Mouse (Mus musculus) limb, embryonic 11.5 days (tissue): Measurements from ENCODE around the gene Socs4. TPM values are rescaled to one million over a fixed set of nuclear protein-coding genes. Genes with fewer than 3 reads are reported as not detected.

ENCODE experiments used
- ATAC-seq: fragments of 200-750 bp; cut with Nextera tagmentation; 2 replicates; pipeline ENCODE4 v1.8.0; 2017; ENCODE audit warnings: low read depth; ENCODE audit not compliant: insufficient number of reproducible peaks, low FRiP score, low TSS enrichment
- DNase-seq: peaks from one replicate; pipeline ENCODE4 v3.0.0-alpha.2; 2015; ENCODE audit warnings: low spot score
- H3K27ac ChIP-seq: fragments of 300-500 bp; sonication (generic); replicated peaks from 2 replicates; pipeline ENCODE4 v1.5.1; 2014; ENCODE audit warnings: low read depth, mild to moderate bottlenecking, low read length
- H3K27me3 ChIP-seq: fragments of 300-500 bp; sonication (generic); 2 replicates; pipeline ENCODE4 v1.6.1; 2014; ENCODE audit warnings: mild to moderate bottlenecking, low read length, mixed read lengths; ENCODE audit not compliant: control insufficient read depth, insufficient read depth
- H3K36me3 ChIP-seq: fragments of 300-500 bp; sonication (generic); 2 replicates; pipeline ENCODE4 v1.6.1; 2014; ENCODE audit warnings: mild to moderate bottlenecking, low read length, moderate library complexity, mixed read lengths; ENCODE audit not compliant: control insufficient read depth, insufficient read depth
- H3K4me1 ChIP-seq: fragments of 300-500 bp; sonication (generic); 2 replicates; pipeline ENCODE4 v1.6.1; 2014; ENCODE audit warnings: low read length, mixed read lengths; ENCODE audit not compliant: control insufficient read depth, insufficient read depth
- H3K4me2 ChIP-seq: fragments of 300-500 bp; sonication (generic); 2 replicates; pipeline ENCODE4 v1.6.1; 2014; ENCODE audit warnings: low read depth, mild to moderate bottlenecking, moderate library complexity; ENCODE audit not compliant: severe bottlenecking
- H3K4me3 ChIP-seq: fragments of 300-500 bp; sonication (generic); 2 replicates; pipeline ENCODE4 v1.5.1; 2014; ENCODE audit warnings: low read depth, low read length
- H3K9ac ChIP-seq: fragments of 300-500 bp; sonication (generic); 2 replicates; pipeline ENCODE4 v1.6.1; 2014; ENCODE audit warnings: mild to moderate bottlenecking, low read length
- H3K9me3 ChIP-seq: fragments of 300-500 bp; sonication (generic); 2 replicates; pipeline ENCODE4 v1.6.1; 2016; ENCODE audit warnings: low read length; ENCODE audit not compliant: control insufficient read depth
- WGBS: fragments of 180-500 bp; shearing (Covaris S2); extraction: QIAGEN DNeasy Blood & Tissue Kit; methylation state at CpG from one replicate; pipeline ENCODE4 v1.1.7; 2014; 5-methylcytosine and 5-hydroxymethylcytosine counted together
- polyA plus RNA-seq: library from polyadenylated mRNA; unstranded; fragments of >200 nt; fragmentation: Nextera tagmentation; extraction: Ambion mirVana; gene quantifications from 2 replicates; pipeline ENCODE4 v1.2.1, GENCODE M21; 2014

Socs4 gene
- polyA plus RNA-seq, 1 experiment from 2014 or later: 4.8 TPM

GRCm38 (mm10) chr14:47276036-47276603, 611 bp upstream of the Socs4 start:
- Histone ChIP-seq H3K4me2 (peak overlapping the region; percentile 70), H3K27me3 (no peaks in the 10 kb centered on the region), H3K36me3 (no peaks in the 10 kb centered on the region), H3K27ac (no peak overlapping the region), H3K4me1 (peaks cover 3% of the 10 kb centered on the region; the same call in 1 of the 2 replicates), H3K9ac (peak overlapping the region; percentile 92), H3K9me3 (no peaks in the 10 kb centered on the region), H3K4me3 (peak overlapping the region; percentile 88)
- ATAC-seq (peak; percentile 4; the same call in 1 of the 2 replicates), DNase-seq (no peak)
- 1% methylated on average over 22 of the region's 22 CpGs for WGBS

GRCm38 (mm10) chr14:47279058-47279457, 2.3 kb downstream of the Socs4 start:
- Histone ChIP-seq H3K4me2 (no peak overlapping the region), H3K4me3 (no peak overlapping the region), H3K27ac (no peak overlapping the region), H3K9ac (no peak overlapping the region), H3K27me3 (no peaks in the 10 kb centered on the region), H3K36me3 (no peaks in the 10 kb centered on the region), H3K4me1 (peaks cover 3% of the 10 kb centered on the region; the same call in 1 of the 2 replicates), H3K9me3 (no peaks in the 10 kb centered on the region)
- WGBS: 79% methylated on average over 2 of the region's 2 CpGs
- ATAC-seq (no peak), DNase-seq (no peak)

GRCm38 (mm10) chr14:47281535-47281934, 4.8 kb downstream of the Socs4 start:
- no peaks in the 10 kb centered on the region for H3K27me3 ChIP-seq
- H3K4me3 ChIP-seq: no peak overlapping the region
- H3K9ac ChIP-seq: no peak overlapping the region
- no peaks in the 10 kb centered on the region for H3K9me3 ChIP-seq
- DNase-seq (no peak), ATAC-seq (no peak)
- no peaks in the 10 kb centered on the region for H3K36me3 ChIP-seq
- H3K4me1 ChIP-seq: no peaks in the 10 kb centered on the region
- 92% methylated on average over 4 of the region's 4 CpGs for WGBS
- no peak overlapping the region for H3K4me2 ChIP-seq
- H3K27ac ChIP-seq: no peak overlapping the region

- 91% methylated on average over 7 of the region's 7 CpGs for WGBS
- DNase-seq (no peak), ATAC-seq (no peak)
- Histone ChIP-seq H3K4me1 (no peaks in the 10 kb centered on the region), H3K9me3 (no peaks in the 10 kb centered on the region), H3K27ac (no peak overlapping the region), H3K36me3 (no peaks in the 10 kb centered on the region), H3K4me3 (no peak overlapping the region), H3K27me3 (no peaks in the 10 kb centered on the region), H3K9ac (no peak overlapping the region), H3K4me2 (no peak overlapping the region)
Observed at GRCm38 (mm10) chr14:47283568-47283967, 6.8 kb downstream of the Socs4 start.

- WGBS: 93% methylated on average over 2 of the region's 2 CpGs
- Histone ChIP-seq H3K27ac (no peak overlapping the region), H3K9ac (no peak overlapping the region), H3K36me3 (peaks cover 3% of the 10 kb centered on the region; the same call in 1 of the 2 replicates), H3K9me3 (no peaks in the 10 kb centered on the region), H3K4me1 (no peaks in the 10 kb centered on the region), H3K4me3 (no peak overlapping the region), H3K27me3 (no peaks in the 10 kb centered on the region), H3K4me2 (no peak overlapping the region)
- no peak for DNase-seq
- no peak for ATAC-seq
Observed at GRCm38 (mm10) chr14:47285271-47285670, 8.5 kb downstream of the Socs4 start.

- no peak for DNase-seq
- Histone ChIP-seq H3K4me3 (no peak overlapping the region), H3K9ac (no peak overlapping the region), H3K36me3 (peaks cover 4% of the 10 kb centered on the region; the same call in 1 of the 2 replicates), H3K9me3 (no peaks in the 10 kb centered on the region), H3K4me2 (no peak overlapping the region), H3K27me3 (no peaks in the 10 kb centered on the region), H3K27ac (no peak overlapping the region), H3K4me1 (no peaks in the 10 kb centered on the region)
- WGBS: 92% methylated on average over 1 of the region's 1 CpGs
- ATAC-seq: no peak
Observed at GRCm38 (mm10) chr14:47286215-47286614, 9.5 kb downstream of the Socs4 start.

DNA sequence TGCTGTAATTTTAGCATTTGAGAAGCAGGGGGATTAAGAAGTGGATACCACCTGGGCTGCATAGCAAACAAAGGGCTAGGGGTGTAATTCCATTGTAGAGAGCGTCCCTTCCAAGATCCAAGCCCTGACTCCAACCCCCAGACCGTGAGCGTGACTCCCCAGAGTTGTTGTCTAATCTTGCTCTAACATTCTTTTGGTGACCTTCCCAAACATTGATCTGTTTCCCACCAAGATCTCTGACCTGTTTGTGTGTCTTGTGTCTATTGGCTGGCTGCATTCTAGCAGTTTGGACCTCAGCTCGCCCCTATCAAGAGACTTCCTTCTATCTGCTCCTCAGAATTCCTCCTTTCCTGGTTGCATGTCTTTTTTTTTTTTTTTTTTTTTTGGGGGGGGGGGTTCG, 10.3 kb downstream of the Socs4 start:
- no peak for ATAC-seq
- 84% methylated on average over 5 of the region's 5 CpGs for WGBS

GRCm38 (mm10) chr14:47291772-47292171, 15.0 kb downstream of the Socs4 start:
- H3K36me3 ChIP-seq: peaks cover 4% of the 10 kb centered on the region; the same call in 1 of the 2 replicates
- no peak overlapping the region for H3K9ac ChIP-seq
- no peak overlapping the region for H3K4me2 ChIP-seq
- no peaks in the 10 kb centered on the region for H3K9me3 ChIP-seq
- DNase-seq: no peak
- H3K27me3 ChIP-seq: no peaks in the 10 kb centered on the region
- no peak overlapping the region for H3K4me3 ChIP-seq
- no peaks in the 10 kb centered on the region for H3K4me1 ChIP-seq
- no peak overlapping the region for H3K27ac ChIP-seq
- no peak for ATAC-seq
- WGBS: 73% methylated on average over 1 of the region's 1 CpGs

More for the DNA sequence above, 10.3 kb downstream of the Socs4 start:
- DNase-seq: no peak
- H3K27me3 ChIP-seq: no peaks in the 10 kb centered on the region
- no peak overlapping the region for H3K4me2 ChIP-seq
- H3K4me1 ChIP-seq: no peaks in the 10 kb centered on the region
- peaks cover 4% of the 10 kb centered on the region; the same call in 1 of the 2 replicates for H3K36me3 ChIP-seq
- H3K9ac ChIP-seq: no peak overlapping the region
- no peak overlapping the region for H3K27ac ChIP-seq
- H3K9me3 ChIP-seq: no peaks in the 10 kb centered on the region
- H3K4me3 ChIP-seq: no peak overlapping the region

GRCm38 (mm10) chr14:47294136-47294535, 17.4 kb downstream of the Socs4 start:
- H3K27me3 ChIP-seq: no peaks in the 10 kb centered on the region
- 43% methylated on average over 4 of the region's 4 CpGs for WGBS
- peaks cover 4% of the 10 kb centered on the region; the same call in 1 of the 2 replicates for H3K36me3 ChIP-seq
- no peak overlapping the region for H3K4me2 ChIP-seq
- no peak overlapping the region for H3K4me3 ChIP-seq
- ATAC-seq (no peak), DNase-seq (no peak)
- no peak overlapping the region for H3K9ac ChIP-seq
- no peaks in the 10 kb centered on the region for H3K9me3 ChIP-seq
- no peaks in the 10 kb centered on the region for H3K4me1 ChIP-seq
- H3K27ac ChIP-seq: no peak overlapping the region
